Mouse (Mus musculus) layer of hippocampus, adult 9-11 months (tissue): ENCODE measurements at regions not wholly inside any gene's neighbourhood (a gene's known extent, or its start where the extent isn't known, plus 50 kb on each side); places are given as distances from the start of the nearest gene placed in this dataset.

ENCODE experiments used
- DNase-seq: peaks from one replicate; pipeline ENCODE4 v3.0.0; 2022

DNA sequence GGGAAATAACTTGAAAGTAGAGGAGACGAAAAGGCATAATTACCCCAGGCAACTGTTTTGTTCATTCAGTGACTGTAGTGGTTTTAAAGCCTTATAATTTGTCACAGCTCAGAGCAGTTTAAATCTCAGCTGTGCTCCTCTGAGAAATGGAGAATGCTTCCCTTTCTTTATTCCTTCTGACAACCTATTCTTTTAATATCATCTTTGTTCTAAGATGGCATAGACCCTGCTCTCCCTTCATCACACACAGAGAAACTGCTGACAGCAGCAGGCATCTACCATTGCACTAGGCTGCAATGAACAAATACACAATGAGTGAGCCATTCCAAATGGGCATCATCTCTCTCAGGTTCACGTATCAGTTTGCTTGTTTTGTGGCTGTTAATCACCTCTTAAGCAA lies 50.5 kb upstream of the Gm11232 start:
- DNase-seq = no peak
